Mouse (Mus musculus) brown adipose tissue, adult 24 weeks (tissue): Measurements from ENCODE around the gene Acads. TPM values are rescaled to one million over a fixed set of nuclear protein-coding genes. Genes with fewer than 3 reads are reported as not detected.

Source experiments
- polyA plus RNA-seq: library from polyadenylated mRNA; stranded (reverse); fragments of >200 nt; gene quantifications from 2 replicates; pipeline ENCODE4 v1.2.4, GENCODE M21; 2012; ENCODE audit not compliant: missing spikeins, insufficient read depth, insufficient read length

Gene Acads
- polyA plus RNA-seq, 1 experiment: 345 TPM

Other genes with a start within 250 kb of the Acads start
- 3.3 and 5.9 TPM in 2 replicates for gene Oasl2, start 222.4 kb downstream of the Acads start, polyA plus RNA-seq
- gene Oasl1, start 196.1 kb downstream of the Acads start, polyA plus RNA-seq: 1.2 TPM in 1 of 2 replicates, not detected in the other
- gene 2210016L21Rik, start 177.2 kb downstream of the Acads start, polyA plus RNA-seq: 11.2 and 11.3 TPM in 2 replicates
- not detected in 2 replicates for gene Hnf1a, start 148.3 kb downstream of the Acads start, polyA plus RNA-seq
- 15.8 and 15.9 TPM in 2 replicates for gene Sppl3, start 108.2 kb downstream of the Acads start, polyA plus RNA-seq
- gene Gm10401, start 21.1 kb downstream of the Acads start, polyA plus RNA-seq: not detected in 2 replicates
- gene Unc119b, start 15.6 kb upstream of the Acads start, polyA plus RNA-seq: 9.4 and 11.0 TPM in 2 replicates
- gene Mlec, start 38.8 kb upstream of the Acads start, polyA plus RNA-seq: 49.5 and 76.9 TPM in 2 replicates
- gene Cabp1, start 75.0 kb upstream of the Acads start, polyA plus RNA-seq: 1.0 and 1.3 TPM in 2 replicates
- 187 and 188 TPM in 2 replicates for gene Pop5, start 116.5 kb upstream of the Acads start, polyA plus RNA-seq
- gene Rnf10, start 153.6 kb upstream of the Acads start, polyA plus RNA-seq: 122 and 124 TPM in 2 replicates
- 95.7 and 103 TPM in 2 replicates for gene Coq5, start 160.3 kb upstream of the Acads start, polyA plus RNA-seq
- gene Dynll1, start 181.7 kb upstream of the Acads start, polyA plus RNA-seq: 93.6 and 365 TPM in 2 replicates
- gene Srsf9, start 207.8 kb upstream of the Acads start, polyA plus RNA-seq: 40.6 and 50.7 TPM in 2 replicates
- gene Gatc, start 221.8 kb upstream of the Acads start, polyA plus RNA-seq: 35.7 and 45.5 TPM in 2 replicates
- gene Triap1, start 221.9 kb upstream of the Acads start, polyA plus RNA-seq: 33.2 and 38.6 TPM in 2 replicates
- gene Cox6a1, start 229.6 kb upstream of the Acads start, polyA plus RNA-seq: 4,430 and 5,347 TPM in 2 replicates